Mouse (Mus musculus): ENCODE results near the gene Pnkp. TPM values are rescaled to one million over a fixed set of nuclear protein-coding genes. Genes with fewer than 3 reads are reported as not detected.

Pnkp gene
- polyA plus RNA-seq (2014; fragmentation: Nextera tagmentation; extraction: Ambion mirVana): 21.6 and 25.3 TPM in 2 replicates

DNA sequence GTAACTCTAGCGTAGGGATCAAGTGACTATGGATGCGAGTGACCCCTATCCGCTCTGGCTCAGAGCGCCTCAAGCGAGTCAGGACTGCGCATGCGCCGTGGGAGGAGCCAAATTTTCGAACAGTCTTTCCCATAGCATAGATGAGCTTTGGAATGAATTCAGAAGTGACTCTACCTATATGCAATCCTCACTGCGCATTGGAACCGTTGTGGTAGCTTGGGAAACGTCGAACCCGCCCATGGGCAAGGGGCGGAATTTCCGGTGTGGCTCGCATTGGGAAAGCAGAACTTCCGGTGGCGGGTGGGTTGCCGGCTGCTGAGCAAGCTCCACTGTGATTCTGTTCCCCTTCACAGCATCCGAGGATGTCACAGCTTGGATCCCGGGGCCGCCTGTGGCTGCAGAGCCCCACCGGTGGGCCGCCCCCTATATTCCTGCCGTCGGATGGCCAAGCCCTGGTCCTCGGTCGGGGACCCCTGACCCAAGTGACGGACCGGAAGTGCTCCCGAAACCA is at the start of gene Pnkp:
Gene Pnkp, plus strand, starts transcription at position 98 of the 511 bp plus-strand sequence.
- Histone ChIP-seq H3K4me2 (ENCODE audit: low read depth, low read length) (peak within 1 kb of the TSS; percentile 90), H3K9me3 (replicated peaks; ENCODE audit: control insufficient read depth, low read length) (no peaks in the 10 kb centered on the region), H3K27ac (replicated peaks; ENCODE audit: low read depth, low read length) (peak within 1 kb of the TSS; percentile 63), H3K27me3 (ENCODE audit: control insufficient read depth, insufficient read depth, low read length) (no peaks in the 10 kb centered on the region), H3K4me3 (ENCODE audit: low read depth, low read length) (peak within 1 kb of the TSS; percentile 73), H3K4me1 (ENCODE audit: control insufficient read depth, insufficient read depth, low read length) (peaks cover 8% of the 10 kb centered on the region), H3K9ac (replicated peaks; ENCODE audit: low read length) (peak within 1 kb of the TSS; percentile 87), H3K36me3 (replicated peaks; ENCODE audit: control insufficient read depth, insufficient read depth, low read depth, low read length) (no peaks in the 10 kb centered on the region; the same call in 1 of the 2 replicates)
- under 1% methylated on average over 32 of the region's 32 CpGs for whole genome bisulfite sequencing
- ATAC-seq (replicated peaks; ENCODE audit: insufficient number of reproducible peaks, low FRiP score, low TSS enrichment, low read depth) (peak; percentile 30; the same call in 1 of the 2 replicates), DNase-seq (ENCODE audit: low spot score) (peak; percentile 92)

DNA sequence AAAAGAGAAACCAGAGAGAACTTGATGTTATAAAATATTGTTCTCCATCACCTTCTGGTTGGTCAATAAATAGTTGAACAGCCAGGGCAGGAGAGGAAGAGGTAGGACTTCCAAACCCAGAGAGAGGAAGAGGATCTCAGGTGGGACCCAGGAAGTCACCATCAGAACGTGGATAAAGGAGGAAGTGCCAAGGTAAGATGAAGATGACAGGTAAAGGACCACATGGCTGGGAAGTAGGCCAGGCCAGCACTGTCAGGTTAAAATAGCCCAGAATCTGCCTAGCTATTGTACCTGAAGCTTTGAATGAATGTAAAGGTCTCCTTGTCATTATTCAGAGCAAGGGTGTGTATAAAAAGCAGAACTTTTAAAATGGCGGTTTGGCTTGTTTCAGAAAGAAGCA is 48.0 kb upstream of the Pnkp start:
- H3K4me3 ChIP-seq (ENCODE audit: low read depth, low read length): no peak overlapping the region
- no peak overlapping the region for H3K9ac ChIP-seq (replicated peaks; ENCODE audit: low read length)
- H3K4me2 ChIP-seq (ENCODE audit: low read depth, low read length): no peak overlapping the region
- WGBS: 78% methylated on average over 2 of the region's 2 CpGs
- H3K9me3 ChIP-seq (replicated peaks; ENCODE audit: control insufficient read depth, low read length): no peaks in the 10 kb centered on the region
- no peaks in the 10 kb centered on the region for H3K36me3 ChIP-seq (replicated peaks; ENCODE audit: control insufficient read depth, insufficient read depth, low read depth, low read length)
- no peaks in the 10 kb centered on the region for H3K27me3 ChIP-seq (ENCODE audit: control insufficient read depth, insufficient read depth, low read length)
- H3K4me1 ChIP-seq (ENCODE audit: control insufficient read depth, insufficient read depth, low read length): no peaks in the 10 kb centered on the region
- H3K27ac ChIP-seq (replicated peaks; ENCODE audit: low read depth, low read length): no peak overlapping the region
- no peak for ATAC-seq (replicated peaks; ENCODE audit: insufficient number of reproducible peaks, low FRiP score, low TSS enrichment, low read depth)
- DNase-seq (ENCODE audit: low spot score): no peak

DNA sequence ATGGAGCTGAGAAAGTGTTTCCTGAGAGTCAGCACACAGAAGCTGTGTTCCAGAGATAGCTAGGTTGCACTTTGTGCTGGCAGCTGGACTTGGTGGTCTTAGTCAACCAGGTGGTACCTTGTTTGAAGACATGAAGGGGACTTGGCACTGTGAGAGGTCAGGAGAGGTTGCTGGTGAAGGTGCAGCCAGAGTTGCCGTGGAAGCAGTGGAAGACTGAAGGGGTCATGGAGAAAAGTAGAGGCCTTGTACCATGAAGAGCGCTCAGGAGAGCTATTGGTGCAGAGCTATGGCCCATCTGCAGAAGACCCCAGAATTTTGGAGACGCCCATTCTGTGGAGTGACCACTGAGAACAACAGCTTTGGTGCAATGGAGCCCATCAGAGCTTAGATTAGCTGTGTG is 47.5 kb upstream of the Pnkp start:
- no peaks in the 10 kb centered on the region for H3K36me3 ChIP-seq (replicated peaks; ENCODE audit: control insufficient read depth, insufficient read depth, low read depth, low read length)
- no peak overlapping the region for H3K4me2 ChIP-seq (ENCODE audit: low read depth, low read length)
- H3K4me1 ChIP-seq (ENCODE audit: control insufficient read depth, insufficient read depth, low read length): no peaks in the 10 kb centered on the region
- no peaks in the 10 kb centered on the region for H3K27me3 ChIP-seq (ENCODE audit: control insufficient read depth, insufficient read depth, low read length)
- 86% methylated on average over 3 of the region's 3 CpGs for WGBS
- no peak overlapping the region for H3K4me3 ChIP-seq (ENCODE audit: low read depth, low read length)
- no peak overlapping the region for H3K9ac ChIP-seq (replicated peaks; ENCODE audit: low read length)
- DNase-seq (ENCODE audit: low spot score) (no peak), ATAC-seq (replicated peaks; ENCODE audit: insufficient number of reproducible peaks, low FRiP score, low TSS enrichment, low read depth) (no peak)
- H3K9me3 ChIP-seq (replicated peaks; ENCODE audit: control insufficient read depth, low read length): no peaks in the 10 kb centered on the region
- H3K27ac ChIP-seq (replicated peaks; ENCODE audit: low read depth, low read length): no peak overlapping the region

DNA sequence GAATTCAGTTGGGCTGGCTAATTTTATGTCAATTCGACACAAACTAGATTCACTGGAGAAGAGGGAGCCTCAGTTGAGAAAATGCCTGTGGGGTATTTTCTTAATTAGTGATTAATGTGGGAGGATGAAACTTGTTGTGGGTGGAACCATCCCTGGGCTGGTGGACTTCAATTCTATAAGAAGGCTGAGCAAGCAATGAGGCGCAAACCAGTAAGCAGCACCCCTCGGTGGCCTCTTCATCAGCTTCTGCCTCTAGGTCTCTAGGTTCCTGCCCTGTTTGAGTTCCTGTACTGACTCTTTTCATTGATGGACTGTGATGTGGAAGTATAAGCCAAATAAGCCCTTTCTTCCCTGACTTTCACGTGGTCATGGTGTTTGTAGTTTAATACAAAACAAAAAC is 46.6 kb upstream of the Pnkp start:
- Histone ChIP-seq H3K4me2 (ENCODE audit: low read depth, low read length) (no peak overlapping the region), H3K27ac (replicated peaks; ENCODE audit: low read depth, low read length) (no peak overlapping the region), H3K9ac (replicated peaks; ENCODE audit: low read length) (no peak overlapping the region), H3K36me3 (replicated peaks; ENCODE audit: control insufficient read depth, insufficient read depth, low read depth, low read length) (no peaks in the 10 kb centered on the region), H3K4me1 (ENCODE audit: control insufficient read depth, insufficient read depth, low read length) (peaks cover 4% of the 10 kb centered on the region; the same call in 1 of the 2 replicates), H3K4me3 (ENCODE audit: low read depth, low read length) (no peak overlapping the region), H3K27me3 (ENCODE audit: control insufficient read depth, insufficient read depth, low read length) (no peaks in the 10 kb centered on the region), H3K9me3 (replicated peaks; ENCODE audit: control insufficient read depth, low read length) (no peaks in the 10 kb centered on the region)
- DNase-seq (ENCODE audit: low spot score) (no peak), ATAC-seq (replicated peaks; ENCODE audit: insufficient number of reproducible peaks, low FRiP score, low TSS enrichment, low read depth) (no peak)
- WGBS: 76% methylated on average over 4 of the region's 4 CpGs

DNA sequence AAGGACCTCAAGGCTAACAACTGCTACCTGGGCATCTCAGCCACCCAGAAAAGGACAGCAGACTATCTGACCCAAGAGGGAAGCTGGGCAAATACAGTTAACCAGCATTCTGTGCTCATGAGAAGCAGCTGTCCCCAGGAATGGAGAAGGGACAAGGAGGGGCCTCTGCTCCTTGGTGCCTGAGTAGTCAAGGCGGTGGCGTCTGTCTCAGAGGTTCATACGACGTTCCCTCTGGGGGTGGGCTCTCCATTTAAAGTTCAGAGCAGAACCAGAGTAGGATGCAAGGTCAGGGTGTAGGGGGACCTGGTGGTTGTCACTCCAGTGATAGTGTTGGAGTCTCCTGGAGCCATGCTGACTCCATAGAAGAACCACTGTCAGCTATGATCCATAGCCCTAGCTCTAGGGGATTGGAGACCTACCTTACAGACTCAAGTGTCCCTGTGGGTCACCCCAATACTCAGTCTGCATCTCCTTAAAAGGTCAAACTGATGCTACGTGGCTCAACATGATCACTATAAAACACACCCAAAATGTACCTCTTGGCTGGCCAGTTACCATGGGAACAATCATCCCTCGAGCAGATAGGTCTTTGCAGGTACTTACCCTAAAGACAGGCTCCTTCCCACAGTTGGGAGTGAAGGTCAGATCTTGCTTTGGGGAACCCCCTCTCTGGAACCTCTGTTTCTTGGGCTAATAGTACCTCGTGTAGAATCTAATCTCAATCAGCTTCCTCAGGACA is 46.0 kb upstream of the Pnkp start:
- Histone ChIP-seq H3K27ac (replicated peaks; ENCODE audit: low read depth, low read length) (no peak overlapping the region), H3K9ac (replicated peaks; ENCODE audit: low read length) (no peak overlapping the region), H3K4me3 (ENCODE audit: low read depth, low read length) (no peak overlapping the region), H3K27me3 (ENCODE audit: control insufficient read depth, insufficient read depth, low read length) (no peaks in the 10 kb centered on the region), H3K9me3 (replicated peaks; ENCODE audit: control insufficient read depth, low read length) (no peaks in the 10 kb centered on the region), H3K36me3 (replicated peaks; ENCODE audit: control insufficient read depth, insufficient read depth, low read depth, low read length) (no peaks in the 10 kb centered on the region), H3K4me2 (ENCODE audit: low read depth, low read length) (no peak overlapping the region), H3K4me1 (ENCODE audit: control insufficient read depth, insufficient read depth, low read length) (peaks cover 4% of the 10 kb centered on the region; the same call in 1 of the 2 replicates)
- DNase-seq (ENCODE audit: low spot score) (no peak), ATAC-seq (replicated peaks; ENCODE audit: insufficient number of reproducible peaks, low FRiP score, low TSS enrichment, low read depth) (no peak)
- WGBS: 84% methylated on average over 7 of the region's 7 CpGs

DNA sequence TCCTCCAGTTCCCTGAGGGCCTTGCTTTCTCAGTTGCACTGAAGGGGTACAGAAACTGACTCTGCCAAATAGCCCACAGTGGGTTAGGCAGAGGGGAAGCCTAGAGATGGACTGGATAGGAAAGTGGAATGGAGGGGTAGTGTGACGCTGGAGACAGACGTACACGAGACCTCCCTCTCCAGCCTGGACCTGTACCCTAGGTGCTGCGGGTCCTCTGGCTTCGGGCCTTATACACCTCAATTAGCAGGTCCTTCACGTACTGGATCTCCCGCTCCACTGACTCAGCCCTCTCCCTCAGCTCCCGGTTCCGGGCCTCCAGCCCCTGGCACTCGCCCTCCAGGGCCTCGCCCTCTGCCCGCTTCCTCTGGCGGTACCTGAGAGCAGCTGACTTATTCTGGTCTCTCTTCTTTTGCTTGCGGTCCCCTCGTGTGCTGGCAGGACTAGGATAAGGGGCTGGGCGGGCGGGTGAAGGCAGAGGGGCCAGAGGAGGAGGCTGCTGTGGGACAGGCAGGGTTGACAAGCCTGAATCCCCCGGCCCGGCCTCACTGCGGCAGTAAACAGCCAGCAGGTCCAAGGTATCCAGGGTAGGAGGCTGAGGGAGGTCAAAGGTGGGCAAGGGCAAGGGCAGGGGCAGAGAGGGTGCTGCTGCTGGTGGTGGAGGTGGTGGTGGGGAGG is 44.2 kb upstream of the Pnkp start:
- Histone ChIP-seq H3K27me3 (ENCODE audit: control insufficient read depth, insufficient read depth, low read length) (no peaks in the 10 kb centered on the region), H3K9ac (replicated peaks; ENCODE audit: low read length) (no peak overlapping the region), H3K9me3 (replicated peaks; ENCODE audit: control insufficient read depth, low read length) (no peaks in the 10 kb centered on the region), H3K4me2 (ENCODE audit: low read depth, low read length) (no peak overlapping the region), H3K36me3 (replicated peaks; ENCODE audit: control insufficient read depth, insufficient read depth, low read depth, low read length) (no peaks in the 10 kb centered on the region), H3K27ac (replicated peaks; ENCODE audit: low read depth, low read length) (no peak overlapping the region), H3K4me1 (ENCODE audit: control insufficient read depth, insufficient read depth, low read length) (peaks cover 8% of the 10 kb centered on the region), H3K4me3 (ENCODE audit: low read depth, low read length) (no peak overlapping the region)
- 87% methylated on average over 20 of the region's 20 CpGs for WGBS
- no peak for DNase-seq (ENCODE audit: low spot score)
- ATAC-seq (replicated peaks; ENCODE audit: insufficient number of reproducible peaks, low FRiP score, low TSS enrichment, low read depth): no peak

DNA sequence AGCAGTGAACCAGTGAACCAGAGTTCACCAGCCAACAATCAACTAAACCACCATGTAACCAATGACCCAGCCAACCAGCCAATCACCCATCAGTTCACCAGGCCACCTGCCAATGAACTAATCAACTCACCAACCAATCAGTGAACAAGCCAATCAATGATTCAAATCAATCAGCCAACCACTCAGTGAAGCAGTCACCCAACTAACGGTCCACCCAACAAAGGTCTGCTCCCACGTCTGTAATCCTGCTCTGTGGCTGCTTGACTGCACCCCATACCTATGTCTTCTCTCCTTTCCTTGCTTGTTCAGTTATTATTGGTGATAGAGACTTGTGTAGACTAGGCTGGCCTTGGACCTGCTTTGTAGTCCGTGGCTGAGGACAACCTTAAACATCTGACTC is 43.0 kb upstream of the Pnkp start:
- no peak for DNase-seq (ENCODE audit: low spot score)

DNA sequence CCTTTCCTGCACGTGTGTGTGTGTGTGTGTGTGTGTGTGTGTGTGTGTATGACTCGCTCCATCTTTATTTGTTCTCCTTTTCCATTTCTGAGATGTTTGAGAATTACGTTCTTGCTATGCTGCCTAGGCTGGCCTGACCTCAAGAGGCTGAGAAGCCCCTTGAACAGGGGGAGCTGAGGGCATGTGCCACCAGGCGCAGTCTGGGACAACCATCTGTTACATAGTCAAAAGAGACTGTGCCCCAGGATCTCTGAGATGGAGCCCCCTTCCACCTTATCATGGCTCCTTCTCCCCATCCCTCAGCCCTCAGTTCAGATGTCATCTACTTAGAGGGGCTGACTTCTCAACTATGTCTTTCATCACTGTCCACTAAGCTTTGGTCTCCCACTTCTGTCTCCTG is 42.5 kb upstream of the Pnkp start:
- Histone ChIP-seq H3K9ac (replicated peaks; ENCODE audit: low read length) (no peak overlapping the region), H3K9me3 (replicated peaks; ENCODE audit: control insufficient read depth, low read length) (no peaks in the 10 kb centered on the region), H3K4me2 (ENCODE audit: low read depth, low read length) (no peak overlapping the region; the same call in 1 of the 2 replicates), H3K4me3 (ENCODE audit: low read depth, low read length) (no peak overlapping the region), H3K27ac (replicated peaks; ENCODE audit: low read depth, low read length) (no peak overlapping the region), H3K27me3 (ENCODE audit: control insufficient read depth, insufficient read depth, low read length) (no peaks in the 10 kb centered on the region), H3K4me1 (ENCODE audit: control insufficient read depth, insufficient read depth, low read length) (peaks cover 14% of the 10 kb centered on the region), H3K36me3 (replicated peaks; ENCODE audit: control insufficient read depth, insufficient read depth, low read depth, low read length) (no peaks in the 10 kb centered on the region)
- no peak for DNase-seq (ENCODE audit: low spot score)
- ATAC-seq (replicated peaks; ENCODE audit: insufficient number of reproducible peaks, low FRiP score, low TSS enrichment, low read depth): no peak
- 98% methylated on average over 4 of the region's 4 CpGs for WGBS

More for the DNA sequence above, 43.0 kb upstream of the Pnkp start:
- WGBS: 93% methylated on average over 3 of the region's 3 CpGs
- ATAC-seq (replicated peaks; ENCODE audit: insufficient number of reproducible peaks, low FRiP score, low TSS enrichment, low read depth): no peak
- Histone ChIP-seq H3K9ac (replicated peaks; ENCODE audit: low read length) (no peak overlapping the region), H3K4me2 (ENCODE audit: low read depth, low read length) (no peak overlapping the region), H3K4me1 (ENCODE audit: control insufficient read depth, insufficient read depth, low read length) (peaks cover 14% of the 10 kb centered on the region), H3K27me3 (ENCODE audit: control insufficient read depth, insufficient read depth, low read length) (no peaks in the 10 kb centered on the region), H3K4me3 (ENCODE audit: low read depth, low read length) (no peak overlapping the region), H3K36me3 (replicated peaks; ENCODE audit: control insufficient read depth, insufficient read depth, low read depth, low read length) (no peaks in the 10 kb centered on the region), H3K9me3 (replicated peaks; ENCODE audit: control insufficient read depth, low read length) (no peaks in the 10 kb centered on the region), H3K27ac (replicated peaks; ENCODE audit: low read depth, low read length) (no peak overlapping the region)
